Mouse (Mus musculus) MEL (cell line): ENCODE results near the gene Pid1.

Experiments used
- CTCF ChIP-seq, 3 experiments: IDR thresholded peaks in 2 of 3; conservative IDR thresholded peaks in 1 of 3; 2 replicates each; pipeline ENCODE4 v1.5.1; 2011 to 2012; ENCODE audit warnings: low read length in 3 of 3, low read depth in 2 of 3, mild to moderate bottlenecking in 2 of 3, improper control_type of control experiment in 1 of 3, inconsistent platforms in 1 of 3, mixed read lengths in 1 of 3, moderate library complexity in 1 of 3; ENCODE audit not compliant: control insufficient read depth in 1 of 3, insufficient read depth in 1 of 3, poor library complexity in 1 of 3, severe bottlenecking in 1 of 3
- ELF1 ChIP-seq: IDR thresholded peaks from 2 replicates; pipeline ENCODE4 v1.6.1; 2014; ENCODE audit warnings: low read depth, mild to moderate bottlenecking, inconsistent platforms, low read length, improper control_type of control experiment, moderate library complexity
- EP300 ChIP-seq, 2 experiments: IDR thresholded peaks; 2 replicates each; pipeline ENCODE4 v1.6.1; 2011; ENCODE audit warnings: improper control_type of control experiment in 2 of 2, low read length in 2 of 2, low read depth in 1 of 2, mild to moderate bottlenecking in 1 of 2
- GABPA ChIP-seq: IDR thresholded peaks from 2 replicates; pipeline ENCODE4 v1.6.1; 2012; ENCODE audit warnings: low read depth, mild to moderate bottlenecking, inconsistent platforms, low read length, improper control_type of control experiment, moderate library complexity
- KAT2A ChIP-seq: conservative IDR thresholded peaks from 2 replicates; pipeline ENCODE4 v1.6.1; 2012; ENCODE audit warnings: low read depth, low read length, improper control_type of control experiment, inconsistent platforms
- MAFK ChIP-seq: IDR thresholded peaks from 2 replicates; pipeline ENCODE4 v1.6.1; 2011; ENCODE audit warnings: low read depth, mild to moderate bottlenecking, low read length, improper control_type of control experiment, borderline replicate concordance
- MYC ChIP-seq: IDR thresholded peaks from 2 replicates; pipeline ENCODE4 v1.6.1; 2011; ENCODE audit warnings: low read depth, mild to moderate bottlenecking, low read length, improper control_type of control experiment, moderate library complexity
- POLR2A ChIP-seq, 2 experiments: IDR thresholded peaks; 2 replicates each; pipeline ENCODE4 v1.6.1; 2011 to 2012; ENCODE audit warnings: low read length in 2 of 2, mild to moderate bottlenecking in 2 of 2, control low read depth in 1 of 2, improper control_type of control experiment in 1 of 2, low read depth in 1 of 2, moderate library complexity in 1 of 2; ENCODE audit not compliant: control insufficient read depth in 1 of 2, insufficient read depth in 1 of 2, poor library complexity in 1 of 2
- RAD21 ChIP-seq: IDR thresholded peaks from 2 replicates; pipeline ENCODE4 v1.6.1; 2011; ENCODE audit warnings: mild to moderate bottlenecking, low read depth, low read length, improper control_type of control experiment
- USF1 ChIP-seq: IDR thresholded peaks from 2 replicates; pipeline ENCODE4 v1.6.1; 2014; ENCODE audit warnings: low read depth, mild to moderate bottlenecking, inconsistent platforms, low read length, improper control_type of control experiment, moderate library complexity
- ZC3H11A ChIP-seq: IDR thresholded peaks from 2 replicates; pipeline ENCODE4 v1.6.1; 2012; ENCODE audit warnings: low read depth, mild to moderate bottlenecking, inconsistent platforms, low read length, improper control_type of control experiment
- ZKSCAN1 ChIP-seq: IDR thresholded peaks from 2 replicates; pipeline ENCODE4 v1.6.1; 2012; ENCODE audit warnings: low read depth, mild to moderate bottlenecking, inconsistent platforms, low read length, improper control_type of control experiment, moderate library complexity

- TF ChIP-seq KAT2A (no peak), EP300 (IDR thresholded peaks at IDR 0.05; ENCODE audit: low read depth in 1 of 2, low read length in 2 of 2) (no peak), POLR2A (IDR thresholded peaks at IDR 0.05; ENCODE audit: control insufficient read depth in 1 of 2, insufficient read depth in 1 of 2, low read depth in 1 of 2, low read length in 2 of 2, poor library complexity in 1 of 2) (no peak), ELF1 (no peak), GABPA (no peak), ZKSCAN1 (no peak), MYC (no peak), USF1 (no peak), CTCF (IDR thresholded peaks at IDR 0.05 in 2 of 3, conservative IDR thresholded peaks at IDR 0.05 in 1 of 3; ENCODE audit: control insufficient read depth in 1 of 3, insufficient read depth in 1 of 3, low read depth in 2 of 3, low read length in 3 of 3, poor library complexity in 1 of 3, severe bottlenecking in 1 of 3) (no peak), MAFK (no peak), RAD21 (no peak), ZC3H11A (no peak)
Observed at GRCm38 (mm10) chr1:84097398-84097797, 266.6 kb downstream of the Pid1 start.
